Mouse (Mus musculus) G1E (cell line): ENCODE data around the gene Fezf1.

Source experiments
- CTCF ChIP-seq: IDR thresholded peaks from 2 replicates; pipeline ENCODE4 v1.5.1; 2012; ENCODE audit warnings: low read depth, low read length, inconsistent platforms, mixed read lengths
- GATA1 ChIP-seq: IDR thresholded peaks from 2 replicates; pipeline ENCODE4 v1.6.1; 2012; ENCODE audit warnings: borderline replicate concordance, low read length, inconsistent platforms, mixed read lengths
- GATA2 ChIP-seq: IDR thresholded peaks from 2 replicates; pipeline ENCODE4 v1.6.1; 2012; ENCODE audit warnings: low read depth, low read length, inconsistent platforms, borderline replicate concordance
- POLR2AphosphoS5 ChIP-seq: IDR thresholded peaks from 2 replicates; pipeline ENCODE4 v1.6.1; 2012; ENCODE audit warnings: low read depth, low read length, inconsistent platforms; ENCODE audit not compliant: insufficient replicate concordance

DNA sequence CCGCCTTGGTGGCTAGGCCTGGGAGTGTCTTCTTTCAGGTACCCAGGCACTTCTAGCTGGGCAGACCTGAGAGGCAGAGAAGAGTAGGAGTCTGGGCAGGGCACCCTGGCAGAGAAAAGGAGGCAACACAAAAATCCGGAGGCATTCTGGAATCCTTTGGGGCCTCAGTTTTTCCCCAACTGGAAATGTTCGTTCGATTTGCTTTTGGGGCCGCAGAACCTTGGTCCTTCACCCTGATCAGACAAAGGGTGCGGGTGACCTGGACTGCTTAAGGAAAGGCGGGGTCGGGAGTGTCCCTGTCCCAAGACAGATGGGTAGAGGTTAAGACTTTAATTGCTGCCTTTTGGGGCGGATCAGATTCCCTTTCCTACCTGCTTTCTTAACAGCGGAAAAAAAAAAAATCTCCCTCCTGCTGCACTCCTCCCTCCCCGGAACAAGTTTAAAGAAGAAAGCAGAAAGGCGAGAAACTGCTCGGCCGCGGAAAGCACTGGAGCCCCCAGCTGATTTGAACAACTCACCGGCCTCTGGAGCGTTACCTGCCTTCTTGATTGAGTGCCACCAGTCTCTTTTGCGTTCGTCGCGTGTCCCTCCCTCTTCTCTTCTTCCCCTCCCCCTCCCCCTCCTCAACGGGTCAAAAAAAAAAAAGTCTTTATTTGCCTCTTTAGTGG lies 2.3 kb upstream of the Fezf1 start:
- TF ChIP-seq CTCF (no peak), POLR2AphosphoS5 (no peak), GATA1 (no peak), GATA2 (no peak)
